Mouse (Mus musculus) heart, adult 2 months (tissue): ENCODE data around the gene Samd14.

Source experiments
- CTCF ChIP-seq: fragments of 200-600 bp; IDR thresholded peaks from 2 replicates; pipeline ENCODE4 v1.8.1; 2022; ENCODE audit warnings: antibody characterized with exemption, mild to moderate bottlenecking, moderate library complexity
- EP300 ChIP-seq: fragments of 200-500 bp; IDR thresholded peaks from 2 replicates; pipeline ENCODE4 v1.6.1; 2011; ENCODE audit warnings: low read depth, low read length, control low read depth; ENCODE audit not compliant: insufficient read depth

DNA sequence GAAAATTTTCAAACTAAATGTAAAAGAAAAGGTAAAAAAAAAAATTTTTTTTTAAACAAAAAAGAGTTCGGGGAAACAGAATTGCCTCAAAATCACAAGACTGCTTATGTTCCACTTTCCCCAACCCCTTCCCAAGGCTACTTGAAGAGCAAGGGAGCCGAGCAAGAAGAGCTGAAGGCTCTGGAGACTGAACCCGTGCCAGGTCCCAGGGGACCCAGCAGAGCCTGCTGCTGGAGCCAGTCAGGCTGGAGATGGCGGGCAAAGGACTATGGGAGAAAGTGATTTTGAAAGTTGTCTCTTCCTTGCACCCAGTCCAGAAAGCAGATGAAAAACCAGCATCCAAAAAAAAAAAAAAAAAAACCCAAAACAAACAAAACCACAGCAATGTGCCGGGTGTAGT, 23.9 kb upstream of the Samd14 start:
- no peak for TF ChIP-seq CTCF
- no peak for TF ChIP-seq EP300
